Mouse (Mus musculus): ENCODE measurements at regions not wholly inside any gene's neighbourhood (a gene's known extent, or its start where the extent isn't known, plus 50 kb on each side); places are given as distances from the start of the nearest gene placed in this dataset.

GRCm38 (mm10) chr7:136083571-136084342, 367.6 kb upstream of the Mki67 start:
- 46% methylated on average over 14 of the region's 14 CpGs for WGBS

GRCm38 (mm10) chr7:136088785-136089184, 372.6 kb upstream of the Mki67 start:
- WGBS = 72% methylated on average over 6 of the region's 6 CpGs

More at GRCm38 (mm10) chr7:136083571-136084342, 367.6 kb upstream of the Mki67 start:
- Histone ChIP-seq H3K27me3 (ENCODE audit: control insufficient read depth, insufficient read depth, low read length) (peaks cover 4% of the 10 kb centered on the region), H3K27ac (ENCODE audit: low read length) (no peak overlapping the region), H3K9me3 (replicated peaks; ENCODE audit: control insufficient read depth, low read length) (no peaks in the 10 kb centered on the region), H3K4me3 (ENCODE audit: low read length) (no peak overlapping the region), H3K9ac (ENCODE audit: low read length) (no peak overlapping the region), H3K36me3 (ENCODE audit: control insufficient read depth, insufficient read depth) (no peaks in the 10 kb centered on the region), H3K4me2 (ENCODE audit: low read depth, low read length) (no peak overlapping the region), H3K4me1 (ENCODE audit: control insufficient read depth, insufficient read depth, low read length) (peaks cover 6% of the 10 kb centered on the region; the same call in 1 of the 2 replicates)
- ATAC-seq (replicated peaks; ENCODE audit: extremely low read depth, insufficient read depth, low FRiP score) = no peak

GRCm38 (mm10) chr7:136094681-136095360, 378.7 kb upstream of the Mki67 start:
- no peak overlapping the region for H3K27ac ChIP-seq (ENCODE audit: low read length)
- H3K36me3 ChIP-seq (ENCODE audit: control insufficient read depth, insufficient read depth) = no peaks in the 10 kb centered on the region
- no peak for ATAC-seq (replicated peaks; ENCODE audit: extremely low read depth, insufficient read depth, low FRiP score)
- H3K27me3 ChIP-seq (ENCODE audit: control insufficient read depth, insufficient read depth, low read length) = no peaks in the 10 kb centered on the region
- no peak overlapping the region for H3K4me2 ChIP-seq (ENCODE audit: low read depth, low read length)
- no peak overlapping the region for H3K9ac ChIP-seq (ENCODE audit: low read length)
- no peak overlapping the region for H3K4me3 ChIP-seq (ENCODE audit: low read length)
- no peaks in the 10 kb centered on the region for H3K4me1 ChIP-seq (ENCODE audit: control insufficient read depth, insufficient read depth, low read length)
- H3K9me3 ChIP-seq (replicated peaks; ENCODE audit: control insufficient read depth, low read length) = no peaks in the 10 kb centered on the region
- 68% methylated on average over 14 of the region's 14 CpGs for WGBS

More at GRCm38 (mm10) chr7:136088785-136089184, 372.6 kb upstream of the Mki67 start:
- Histone ChIP-seq H3K4me2 (ENCODE audit: low read depth, low read length) (no peak overlapping the region), H3K9me3 (replicated peaks; ENCODE audit: control insufficient read depth, low read length) (no peaks in the 10 kb centered on the region), H3K27me3 (ENCODE audit: control insufficient read depth, insufficient read depth, low read length) (peaks cover 3% of the 10 kb centered on the region), H3K4me3 (ENCODE audit: low read length) (no peak overlapping the region), H3K27ac (ENCODE audit: low read length) (no peak overlapping the region), H3K36me3 (ENCODE audit: control insufficient read depth, insufficient read depth) (no peaks in the 10 kb centered on the region), H3K9ac (ENCODE audit: low read length) (no peak overlapping the region), H3K4me1 (ENCODE audit: control insufficient read depth, insufficient read depth, low read length) (no peaks in the 10 kb centered on the region)
- ATAC-seq (replicated peaks; ENCODE audit: extremely low read depth, insufficient read depth, low FRiP score) = no peak

GRCm38 (mm10) chr7:136104021-136104420, 387.9 kb upstream of the Mki67 start:
- no peak overlapping the region for H3K9ac ChIP-seq (ENCODE audit: low read length)
- ATAC-seq (replicated peaks; ENCODE audit: extremely low read depth, insufficient read depth, low FRiP score) = no peak
- H3K27me3 ChIP-seq (ENCODE audit: control insufficient read depth, insufficient read depth, low read length) = no peaks in the 10 kb centered on the region
- H3K4me2 ChIP-seq (ENCODE audit: low read depth, low read length) = no peak overlapping the region
- H3K9me3 ChIP-seq (replicated peaks; ENCODE audit: control insufficient read depth, low read length) = no peaks in the 10 kb centered on the region
- no peaks in the 10 kb centered on the region for H3K36me3 ChIP-seq (ENCODE audit: control insufficient read depth, insufficient read depth)
- no peak overlapping the region for H3K4me3 ChIP-seq (ENCODE audit: low read length)
- no peak overlapping the region for H3K27ac ChIP-seq (ENCODE audit: low read length)
- no peaks in the 10 kb centered on the region for H3K4me1 ChIP-seq (ENCODE audit: control insufficient read depth, insufficient read depth, low read length)
- 83% methylated on average over 4 of the region's 4 CpGs for WGBS

- no peaks in the 10 kb centered on the region for H3K4me1 ChIP-seq (ENCODE audit: control insufficient read depth, insufficient read depth, low read length)
- no peak for ATAC-seq (replicated peaks; ENCODE audit: extremely low read depth, insufficient read depth, low FRiP score)
- H3K27ac ChIP-seq (ENCODE audit: low read length) = no peak overlapping the region
- WGBS = 21% methylated on average over 6 of the region's 6 CpGs
- no peaks in the 10 kb centered on the region for H3K9me3 ChIP-seq (replicated peaks; ENCODE audit: control insufficient read depth, low read length)
- H3K4me2 ChIP-seq (ENCODE audit: low read depth, low read length) = no peak overlapping the region
- H3K4me3 ChIP-seq (ENCODE audit: low read length) = no peak overlapping the region
- no peak overlapping the region for H3K9ac ChIP-seq (ENCODE audit: low read length)
- no peaks in the 10 kb centered on the region for H3K36me3 ChIP-seq (ENCODE audit: control insufficient read depth, insufficient read depth)
- H3K27me3 ChIP-seq (ENCODE audit: control insufficient read depth, insufficient read depth, low read length) = peaks cover 2% of the 10 kb centered on the region; the same call in 1 of the 2 replicates
Observed at GRCm38 (mm10) chr7:136112163-136112562, 396.0 kb upstream of the Mki67 start.

- no peak overlapping the region for H3K4me2 ChIP-seq (ENCODE audit: low read depth, low read length)
- 0 out of 2 replicates have a peak, but pooled peaks cover 3% of the 10 kb centered on the region for H3K4me1 ChIP-seq (ENCODE audit: control insufficient read depth, insufficient read depth, low read length)
- no peak for ATAC-seq (replicated peaks; ENCODE audit: extremely low read depth, insufficient read depth, low FRiP score)
- H3K27ac ChIP-seq (ENCODE audit: low read length) = no peak overlapping the region
- H3K27me3 ChIP-seq (ENCODE audit: control insufficient read depth, insufficient read depth, low read length) = no peaks in the 10 kb centered on the region
- no peak overlapping the region for H3K9ac ChIP-seq (ENCODE audit: low read length)
- no peaks in the 10 kb centered on the region for H3K9me3 ChIP-seq (replicated peaks; ENCODE audit: control insufficient read depth, low read length)
- H3K36me3 ChIP-seq (ENCODE audit: control insufficient read depth, insufficient read depth) = no peaks in the 10 kb centered on the region
- WGBS = 33% methylated on average over 7 of the region's 7 CpGs
- H3K4me3 ChIP-seq (ENCODE audit: low read length) = no peak overlapping the region
Observed at GRCm38 (mm10) chr7:136120930-136121329, 404.8 kb upstream of the Mki67 start.

GRCm38 (mm10) chr7:136121406-136121805, 405.2 kb upstream of the Mki67 start:
- 83% methylated on average over 1 of the region's 1 CpGs for WGBS
- no peak overlapping the region for H3K4me2 ChIP-seq (ENCODE audit: low read depth, low read length)
- no peaks in the 10 kb centered on the region for H3K9me3 ChIP-seq (replicated peaks; ENCODE audit: control insufficient read depth, low read length)
- H3K4me3 ChIP-seq (ENCODE audit: low read length) = no peak overlapping the region
- no peak for ATAC-seq (replicated peaks; ENCODE audit: extremely low read depth, insufficient read depth, low FRiP score)
- H3K27ac ChIP-seq (ENCODE audit: low read length) = no peak overlapping the region
- H3K4me1 ChIP-seq (ENCODE audit: control insufficient read depth, insufficient read depth, low read length) = 0 out of 2 replicates have a peak, but pooled peaks cover 3% of the 10 kb centered on the region
- no peaks in the 10 kb centered on the region for H3K27me3 ChIP-seq (ENCODE audit: control insufficient read depth, insufficient read depth, low read length)
- no peak overlapping the region for H3K9ac ChIP-seq (ENCODE audit: low read length)
- H3K36me3 ChIP-seq (ENCODE audit: control insufficient read depth, insufficient read depth) = no peaks in the 10 kb centered on the region

GRCm38 (mm10) chr7:136124786-136125185, 408.6 kb upstream of the Mki67 start:
- H3K4me2 ChIP-seq (ENCODE audit: low read depth, low read length) = no peak overlapping the region
- no peak overlapping the region for H3K27ac ChIP-seq (ENCODE audit: low read length)
- ATAC-seq (replicated peaks; ENCODE audit: extremely low read depth, insufficient read depth, low FRiP score) = no peak
- no peak overlapping the region for H3K4me3 ChIP-seq (ENCODE audit: low read length)
- H3K27me3 ChIP-seq (ENCODE audit: control insufficient read depth, insufficient read depth, low read length) = no peaks in the 10 kb centered on the region
- H3K9ac ChIP-seq (ENCODE audit: low read length) = no peak overlapping the region
- peaks cover 14% of the 10 kb centered on the region for H3K4me1 ChIP-seq (ENCODE audit: control insufficient read depth, insufficient read depth, low read length)
- no peaks in the 10 kb centered on the region for H3K36me3 ChIP-seq (ENCODE audit: control insufficient read depth, insufficient read depth)
- no peaks in the 10 kb centered on the region for H3K9me3 ChIP-seq (replicated peaks; ENCODE audit: control insufficient read depth, low read length)
- 62% methylated on average over 2 of the region's 2 CpGs for WGBS

- H3K36me3 ChIP-seq (ENCODE audit: control insufficient read depth, insufficient read depth) = no peaks in the 10 kb centered on the region
- H3K4me3 ChIP-seq (ENCODE audit: low read length) = no peak overlapping the region
- H3K27me3 ChIP-seq (ENCODE audit: control insufficient read depth, insufficient read depth, low read length) = no peaks in the 10 kb centered on the region
- H3K9me3 ChIP-seq (replicated peaks; ENCODE audit: control insufficient read depth, low read length) = no peaks in the 10 kb centered on the region
- H3K27ac ChIP-seq (ENCODE audit: low read length) = no peak overlapping the region
- H3K9ac ChIP-seq (ENCODE audit: low read length) = no peak overlapping the region
- peaks cover 18% of the 10 kb centered on the region for H3K4me1 ChIP-seq (ENCODE audit: control insufficient read depth, insufficient read depth, low read length)
- WGBS = 89% methylated on average over 3 of the region's 3 CpGs
- H3K4me2 ChIP-seq (ENCODE audit: low read depth, low read length) = no peak overlapping the region
- ATAC-seq (replicated peaks; ENCODE audit: extremely low read depth, insufficient read depth, low FRiP score) = no peak
Observed at GRCm38 (mm10) chr7:136126393-136126792, 410.2 kb upstream of the Mki67 start.
